Mouse (Mus musculus): ENCODE results near the gene Gpr88.

GRCm38 (mm10) chr3:116290041-116290815, 36.9 kb upstream of the Gpr88 start:
- TF ChIP-seq CTCF (IDR thresholded peaks at IDR 0.05; ENCODE audit: low read depth, low read length) (no peak), TAL1 (conservative IDR thresholded peaks at IDR 0.05; ENCODE audit: low read depth, low read length) (no peak), GATA1 (IDR thresholded peaks at IDR 0.05; ENCODE audit: borderline replicate concordance, low read length) (no peak), POLR2AphosphoS5 (IDR thresholded peaks at IDR 0.05; ENCODE audit: insufficient replicate concordance, low read depth, low read length) (no peak)

Measured in G1E (cell line).